Mouse (Mus musculus) forebrain, embryonic 10.5 days (tissue): ENCODE results near the gene Nop9. TPM values are rescaled to one million over a fixed set of nuclear protein-coding genes. Genes with fewer than 3 reads are reported as not detected.

Source experiments
- DNase-seq: peaks from one replicate; pipeline ENCODE4 v3.0.0-alpha.2; 2017; ENCODE audit warnings: low spot score; ENCODE audit errors: extremely low spot score
- H3K27ac ChIP-seq: fragments of 300-500 bp; sonication (generic); 2 replicates; pipeline ENCODE4 v1.5.1; 2016; ENCODE audit warnings: mild to moderate bottlenecking
- H3K27me3 ChIP-seq: fragments of 300-500 bp; sonication (generic); 2 replicates; pipeline ENCODE4 v1.6.1; 2016; ENCODE audit warnings: mild to moderate bottlenecking; ENCODE audit not compliant: poor library complexity, severe bottlenecking
- H3K36me3 ChIP-seq: fragments of 300-500 bp; sonication (generic); replicated peaks from 2 replicates; pipeline ENCODE4 v1.6.1; 2016; ENCODE audit warnings: mild to moderate bottlenecking, moderate library complexity
- H3K4me1 ChIP-seq: fragments of 300-500 bp; sonication (generic); 2 replicates; pipeline ENCODE4 v1.6.1; 2016
- H3K4me3 ChIP-seq: fragments of 300-500 bp; sonication (generic); 2 replicates; pipeline ENCODE4 v1.5.1; 2016; ENCODE audit warnings: mild to moderate bottlenecking, moderate library complexity
- H3K9me3 ChIP-seq: fragments of 300-500 bp; sonication (generic); 2 replicates; pipeline ENCODE4 v1.6.1; 2016; ENCODE audit warnings: mild to moderate bottlenecking, moderate library complexity
- WGBS: fragments of 180-500 bp; shearing (Covaris S2); methylation state at CpG from one replicate; pipeline ENCODE4 v1.1.7; 2016; 5-methylcytosine and 5-hydroxymethylcytosine counted together
- polyA plus RNA-seq: library from polyadenylated mRNA; unstranded; fragments of >200 nt; fragmentation: Nextera tagmentation; extraction: Ambion mirVana; gene quantifications from 2 replicates; pipeline ENCODE4 v1.2.1, GENCODE M21; 2016

The Nop9 gene
- polyA plus RNA-seq, 1 experiment from 2014 or later, result 68.4 TPM

DNA sequence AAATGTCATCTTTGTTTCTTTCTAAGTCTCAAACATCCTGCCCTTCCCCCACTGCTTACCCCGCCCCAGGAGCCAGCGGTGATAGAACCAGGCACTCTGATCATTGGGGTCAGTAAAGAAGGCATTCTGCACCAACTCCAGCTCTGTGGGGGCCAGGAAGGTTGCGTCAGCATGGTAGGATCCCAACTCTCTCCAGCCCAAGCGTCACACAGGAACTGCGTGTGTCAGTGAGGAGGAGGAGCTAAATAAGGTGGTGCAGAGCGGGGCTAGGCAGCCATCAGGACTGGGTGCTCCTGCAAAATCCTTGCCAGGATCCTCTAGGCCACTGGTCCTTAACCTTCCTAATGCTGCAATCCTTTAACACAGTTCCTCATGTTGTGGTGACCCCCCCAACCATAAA, 25.8 kb upstream of the Nop9 start:
- Histone ChIP-seq H3K9me3 (no peaks in the 10 kb centered on the region), H3K27ac (no peak overlapping the region), H3K27me3 (no peaks in the 10 kb centered on the region), H3K4me3 (no peak overlapping the region), H3K36me3 (peaks cover 43% of the 10 kb centered on the region), H3K4me1 (peaks cover 29% of the 10 kb centered on the region)
- DNase-seq, result no peak
- 88% methylated on average over 6 of the region's 6 CpGs for WGBS

- H3K4me1 ChIP-seq, result peaks cover 29% of the 10 kb centered on the region
- H3K4me3 ChIP-seq, result 0 out of 2 replicates have a peak overlapping the region, but pooled peaks have one; percentile 84
- H3K27me3 ChIP-seq, result no peaks in the 10 kb centered on the region
- H3K36me3 ChIP-seq, result peaks cover 43% of the 10 kb centered on the region
- H3K27ac ChIP-seq, result no peak overlapping the region
- H3K9me3 ChIP-seq, result no peaks in the 10 kb centered on the region
- no peak for DNase-seq
- WGBS, result 96% methylated on average over 12 of the region's 12 CpGs
Observed at GRCm38 (mm10) chr14:55720666-55721065, 24.8 kb upstream of the Nop9 start.

- Histone ChIP-seq H3K27me3 (no peaks in the 10 kb centered on the region), H3K9me3 (no peaks in the 10 kb centered on the region), H3K27ac (peak overlapping the region; percentile 94; the same call in 1 of the 2 replicates), H3K4me3 (peak overlapping the region; percentile 84), H3K4me1 (peaks cover 29% of the 10 kb centered on the region), H3K36me3 (peaks cover 40% of the 10 kb centered on the region)
- 74% methylated on average over 6 of the region's 6 CpGs for WGBS
- no peak for DNase-seq
Observed at GRCm38 (mm10) chr14:55721076-55721475, 24.4 kb upstream of the Nop9 start.

DNA sequence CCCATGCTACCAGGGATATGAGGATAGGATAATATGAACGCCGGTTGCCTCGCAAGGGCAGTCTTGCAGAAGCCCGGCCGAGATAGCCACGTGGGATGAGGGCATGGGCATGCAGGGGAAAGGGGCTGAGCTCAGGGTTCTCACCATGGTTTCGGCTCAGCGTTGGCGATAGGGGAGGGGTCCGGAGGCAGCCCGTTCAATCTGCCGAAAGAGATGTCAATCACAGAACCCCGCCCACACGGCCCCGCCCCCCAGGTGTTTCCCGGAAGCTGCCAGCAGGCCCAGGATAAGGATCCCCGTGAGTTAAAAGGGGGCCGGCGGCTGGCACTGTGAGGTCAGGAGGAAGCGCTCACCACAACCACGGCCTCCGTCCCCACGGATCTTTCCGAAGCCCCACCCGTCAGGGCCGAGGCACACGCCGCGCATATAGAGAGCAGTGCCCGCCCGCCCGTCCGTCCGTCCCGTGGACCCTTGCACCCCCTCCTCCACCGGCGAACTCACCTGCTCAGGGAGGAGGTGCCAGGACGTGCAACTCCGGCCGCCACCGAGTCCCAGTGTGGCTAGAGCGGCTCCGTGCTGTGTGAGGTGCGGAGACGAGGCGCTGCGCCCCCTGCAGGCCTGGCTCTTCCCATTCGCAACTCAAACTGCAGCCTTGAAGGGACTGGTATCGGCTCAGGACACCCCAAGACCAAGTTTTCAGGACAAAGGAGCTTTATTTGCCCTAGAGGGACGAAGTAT, 23.6 kb upstream of the Nop9 start, which contains the start of gene Rabggta:
Rabggta (minus strand) TSS at position 564 of the 738 bp plus-strand sequence.
- peak within 1 kb of the TSS; percentile 84 for H3K4me3 ChIP-seq
- H3K27me3 ChIP-seq, result no peaks in the 10 kb centered on the region
- H3K4me1 ChIP-seq, result peaks cover 27% of the 10 kb centered on the region
- no peaks in the 10 kb centered on the region for H3K9me3 ChIP-seq
- peak within 1 kb of the TSS; percentile 94 for H3K27ac ChIP-seq
- peaks cover 32% of the 10 kb centered on the region for H3K36me3 ChIP-seq
- DNase-seq, result peak; percentile 93
- WGBS, result under 1% methylated on average over 50 of the region's 50 CpGs

GRCm38 (mm10) chr14:55722438-55722945, 23.0 kb upstream of the Nop9 start:
- peak overlapping the region; percentile 84 for H3K4me3 ChIP-seq
- peak overlapping the region; percentile 94 for H3K27ac ChIP-seq
- DNase-seq, result no peak

DNA sequence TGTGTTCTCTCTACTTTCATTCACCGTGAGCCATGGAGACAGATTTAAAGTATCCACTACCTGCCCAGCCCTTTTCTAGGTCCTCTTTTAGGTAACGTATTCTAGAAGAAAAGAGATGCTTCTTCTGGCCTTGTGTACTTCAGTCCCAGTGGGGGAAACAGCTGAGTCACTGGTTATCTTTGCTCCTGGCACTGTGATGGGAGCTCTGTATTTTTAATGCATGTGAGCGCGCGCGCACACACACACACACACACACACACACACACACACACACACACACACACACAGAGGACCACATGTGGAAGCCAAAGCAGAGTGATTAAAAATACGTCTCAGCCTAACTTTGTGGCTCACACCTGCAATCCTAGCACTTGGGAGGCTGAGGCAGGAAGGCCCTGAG, 22.1 kb upstream of the Nop9 start:
- H3K4me1 ChIP-seq, result peaks cover 25% of the 10 kb centered on the region
- 95% methylated on average over 7 of the region's 7 CpGs for WGBS
- H3K27ac ChIP-seq, result no peak overlapping the region
- DNase-seq, result no peak
- H3K9me3 ChIP-seq, result no peaks in the 10 kb centered on the region
- no peak overlapping the region for H3K4me3 ChIP-seq
- peaks cover 18% of the 10 kb centered on the region for H3K36me3 ChIP-seq
- H3K27me3 ChIP-seq, result no peaks in the 10 kb centered on the region

More at GRCm38 (mm10) chr14:55722438-55722945, 23.0 kb upstream of the Nop9 start:
- Histone ChIP-seq H3K27me3 (no peaks in the 10 kb centered on the region), H3K9me3 (no peaks in the 10 kb centered on the region), H3K36me3 (peaks cover 26% of the 10 kb centered on the region), H3K4me1 (peaks cover 22% of the 10 kb centered on the region)
- 48% methylated on average over 8 of the region's 8 CpGs for WGBS

- Histone ChIP-seq H3K4me1 (peaks cover 25% of the 10 kb centered on the region), H3K4me3 (no peak overlapping the region), H3K27me3 (no peaks in the 10 kb centered on the region), H3K36me3 (peaks cover 9% of the 10 kb centered on the region), H3K27ac (no peak overlapping the region), H3K9me3 (no peaks in the 10 kb centered on the region)
- 77% methylated on average over 8 of the region's 8 CpGs for WGBS
- no peak for DNase-seq
Observed at GRCm38 (mm10) chr14:55724411-55724871, 21.1 kb upstream of the Nop9 start.

DNA sequence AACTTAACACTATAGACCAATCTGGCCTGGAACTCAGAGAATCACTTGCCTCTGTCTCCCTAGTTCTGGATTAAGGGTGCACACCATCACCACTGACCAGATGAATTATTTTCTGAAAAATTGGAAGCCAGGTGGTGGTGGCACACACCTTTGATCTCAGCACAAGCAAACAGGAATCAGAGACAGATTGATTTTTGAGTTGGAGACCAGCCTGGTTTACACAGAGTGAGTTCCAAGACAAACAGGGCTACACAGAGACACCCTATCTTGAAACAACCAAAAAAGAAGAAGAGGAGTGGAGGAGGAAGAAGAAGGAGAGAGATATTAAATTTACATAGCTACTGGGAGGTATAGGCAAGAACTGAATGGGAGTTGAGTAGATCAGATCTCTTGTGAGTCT, 19.2 kb upstream of the Nop9 start:
- no peak overlapping the region for H3K27ac ChIP-seq
- no peaks in the 10 kb centered on the region for H3K27me3 ChIP-seq
- no peaks in the 10 kb centered on the region for H3K9me3 ChIP-seq
- H3K4me1 ChIP-seq, result peaks cover 14% of the 10 kb centered on the region
- no peak for DNase-seq
- H3K36me3 ChIP-seq, result no peaks in the 10 kb centered on the region
- no peak overlapping the region for H3K4me3 ChIP-seq

GRCm38 (mm10) chr14:55727889-55728685, 17.4 kb upstream of the Nop9 start:
- Histone ChIP-seq H3K4me3 (no peak overlapping the region), H3K4me1 (0 out of 2 replicates have a peak, but pooled peaks cover 3% of the 10 kb centered on the region), H3K9me3 (no peaks in the 10 kb centered on the region), H3K27me3 (no peaks in the 10 kb centered on the region), H3K36me3 (no peaks in the 10 kb centered on the region), H3K27ac (no peak overlapping the region)
- 76% methylated on average over 8 of the region's 8 CpGs for WGBS
- DNase-seq, result no peak

DNA sequence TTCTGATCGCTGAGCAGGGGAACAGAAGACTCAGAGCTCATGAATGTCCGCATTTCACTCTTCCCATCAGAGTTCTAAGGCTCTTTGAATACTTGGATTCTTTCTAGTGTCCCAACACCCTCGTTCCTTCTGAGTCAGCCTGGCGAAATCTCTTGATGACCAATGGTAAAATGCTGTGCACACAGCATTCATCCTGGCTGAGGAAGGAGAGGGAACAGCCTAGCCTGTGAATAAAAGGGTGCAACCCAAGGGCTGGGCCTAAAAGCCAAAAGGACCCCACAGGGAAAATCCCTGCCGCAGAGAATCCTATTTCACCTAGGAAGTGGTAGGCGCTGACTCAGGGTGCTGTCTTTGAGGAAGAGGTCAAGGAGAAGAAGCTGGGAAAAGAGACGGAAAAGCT, 15.4 kb upstream of the Nop9 start:
- Histone ChIP-seq H3K4me1 (0 out of 2 replicates have a peak, but pooled peaks cover 3% of the 10 kb centered on the region), H3K4me3 (no peak overlapping the region), H3K9me3 (no peaks in the 10 kb centered on the region), H3K36me3 (no peaks in the 10 kb centered on the region), H3K27ac (no peak overlapping the region), H3K27me3 (no peaks in the 10 kb centered on the region)
- 80% methylated on average over 7 of the region's 7 CpGs for WGBS
- DNase-seq, result no peak

DNA sequence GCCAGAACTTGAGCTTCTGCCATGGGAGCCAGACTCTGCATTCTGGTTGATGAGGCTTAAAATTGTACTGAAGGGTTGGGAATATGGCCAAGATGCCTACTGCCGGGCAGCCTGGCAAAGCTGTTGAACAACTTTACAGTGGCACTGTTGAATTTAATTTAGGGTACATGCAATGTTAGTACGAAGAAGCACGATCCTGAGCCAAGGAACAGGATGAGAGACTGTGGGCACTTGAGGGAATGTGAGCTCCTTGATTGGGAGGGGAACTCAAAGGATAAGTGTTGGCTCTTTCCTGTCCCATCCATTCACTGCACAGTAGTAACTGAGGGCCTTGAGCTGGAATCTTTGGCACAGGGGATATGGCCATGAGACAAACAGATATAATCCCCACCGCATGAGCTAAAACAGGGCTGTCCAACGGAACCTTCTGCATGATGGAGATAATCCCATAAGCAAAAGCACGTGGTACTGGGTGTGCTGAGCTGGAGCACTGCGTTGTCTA, 14.9 kb upstream of the Nop9 start:
- Histone ChIP-seq H3K4me3 (no peak overlapping the region), H3K27ac (no peak overlapping the region), H3K27me3 (no peaks in the 10 kb centered on the region), H3K4me1 (0 out of 2 replicates have a peak, but pooled peaks cover 3% of the 10 kb centered on the region), H3K9me3 (no peaks in the 10 kb centered on the region), H3K36me3 (no peaks in the 10 kb centered on the region)
- 88% methylated on average over 7 of the region's 7 CpGs for WGBS
- no peak for DNase-seq

- DNase-seq, result no peak
- Histone ChIP-seq H3K27ac (no peak overlapping the region), H3K27me3 (no peaks in the 10 kb centered on the region), H3K4me3 (no peak overlapping the region), H3K4me1 (no peaks in the 10 kb centered on the region), H3K36me3 (peaks cover 11% of the 10 kb centered on the region), H3K9me3 (no peaks in the 10 kb centered on the region)
- WGBS, result 82% methylated on average over 10 of the region's 10 CpGs
Observed at GRCm38 (mm10) chr14:55733889-55734288, 11.6 kb upstream of the Nop9 start.
